Mouse (Mus musculus) heart, embryonic 16.5 days (tissue): ENCODE data around the gene C1ra. TPM values are rescaled to one million over a fixed set of nuclear protein-coding genes. Genes with fewer than 3 reads are reported as not detected.
"Not testable (repeated sequence)": the region's sequence is repeated elsewhere in the genome, so short reads cannot be mapped to it uniquely, and the experiment has no call there.

Experiments
- ATAC-seq: fragments of 200-750 bp; cut with Nextera tagmentation; replicated peaks from 2 replicates; pipeline ENCODE4 v1.8.0; 2017; ENCODE audit warnings: moderate number of reproducible peaks; ENCODE audit not compliant: insufficient read depth, low FRiP score; ENCODE audit errors: extremely low read depth
- H3K27ac ChIP-seq: fragments of 300-500 bp; sonication (generic); 2 replicates; pipeline ENCODE4 v1.5.1; 2014; ENCODE audit warnings: mild to moderate bottlenecking, low read length, control low read depth, moderate library complexity
- H3K27me3 ChIP-seq: fragments of 300-500 bp; sonication (generic); 2 replicates; pipeline ENCODE4 v1.6.1; 2014; ENCODE audit warnings: low read length, mixed read lengths; ENCODE audit not compliant: control insufficient read depth, insufficient read depth
- H3K36me3 ChIP-seq: fragments of 300-500 bp; sonication (generic); 2 replicates; pipeline ENCODE4 v1.6.1; 2014; ENCODE audit not compliant: control insufficient read depth, insufficient read depth
- H3K4me1 ChIP-seq: fragments of 300-500 bp; sonication (generic); 2 replicates; pipeline ENCODE4 v1.6.1; 2014; ENCODE audit warnings: low read length, mixed read lengths; ENCODE audit not compliant: control insufficient read depth, insufficient read depth
- H3K4me2 ChIP-seq: fragments of 300-500 bp; sonication (generic); 2 replicates; pipeline ENCODE4 v1.6.1; 2014; ENCODE audit warnings: low read depth, mild to moderate bottlenecking, control low read depth, low read length
- H3K4me3 ChIP-seq: fragments of 300-500 bp; sonication (generic); 2 replicates; pipeline ENCODE4 v1.5.1; 2014; ENCODE audit warnings: mild to moderate bottlenecking, control low read depth, low read length
- H3K9ac ChIP-seq: fragments of 300-500 bp; sonication (generic); 2 replicates; pipeline ENCODE4 v1.6.1; 2014; ENCODE audit warnings: low read length, control low read depth
- H3K9me3 ChIP-seq: fragments of 300-500 bp; sonication (generic); replicated peaks from 2 replicates; pipeline ENCODE4 v1.6.1; 2016; ENCODE audit warnings: low read length; ENCODE audit not compliant: control insufficient read depth
- WGBS: fragments of 180-500 bp; shearing (Covaris S2); extraction: QIAGEN DNeasy Blood & Tissue Kit; methylation state at CpG from one replicate; pipeline ENCODE4 v1.1.7; 2014; 5-methylcytosine and 5-hydroxymethylcytosine counted together
- polyA plus RNA-seq: library from polyadenylated mRNA; unstranded; fragments of >200 nt; fragmentation: Nextera tagmentation; extraction: Ambion mirVana; gene quantifications from 2 replicates; pipeline ENCODE4 v1.2.1, GENCODE M21; 2015

Gene C1ra
- polyA plus RNA-seq, 1 experiment from 2014 or later: 2.4 TPM

- 65% methylated on average over 5 of the region's 5 CpGs for WGBS
- H3K27ac ChIP-seq: no peak overlapping the region
- H3K36me3 ChIP-seq: no peaks in the 10 kb centered on the region
- no peaks in the 10 kb centered on the region for H3K9me3 ChIP-seq
- no peaks in the 10 kb centered on the region for H3K4me1 ChIP-seq
- no peak overlapping the region for H3K4me2 ChIP-seq
- H3K27me3 ChIP-seq: no peaks in the 10 kb centered on the region
- H3K4me3 ChIP-seq: no peak overlapping the region
- no peak for ATAC-seq
- no peak overlapping the region for H3K9ac ChIP-seq
Measured at GRCm38 (mm10) chr6:124493886-124494285, 18.3 kb upstream of the C1ra start.

DNA sequence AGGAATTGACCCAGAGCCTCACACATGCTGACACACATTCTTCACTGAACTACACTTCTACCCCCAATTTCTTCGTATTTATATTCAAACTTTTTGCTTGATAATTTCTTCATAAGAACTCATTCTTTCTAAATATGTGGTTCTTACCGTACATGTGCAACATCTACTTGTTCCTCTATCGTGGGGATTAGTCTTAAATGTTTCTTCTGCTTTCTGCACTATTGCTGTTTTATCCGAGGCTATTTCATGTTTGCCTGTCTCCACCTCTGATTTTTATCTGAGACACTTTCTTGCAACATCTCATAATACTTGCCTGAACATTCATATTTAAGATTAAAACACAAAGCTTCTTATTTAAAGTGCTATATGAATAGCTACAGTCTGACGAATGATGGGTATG, 16.2 kb upstream of the C1ra start:
- no peaks in the 10 kb centered on the region for H3K4me1 ChIP-seq
- ATAC-seq: no peak
- H3K27ac ChIP-seq: no peak overlapping the region
- no peak overlapping the region for H3K4me3 ChIP-seq
- no peak overlapping the region for H3K9ac ChIP-seq
- no peak overlapping the region for H3K4me2 ChIP-seq
- H3K27me3 ChIP-seq: no peaks in the 10 kb centered on the region
- no peaks in the 10 kb centered on the region for H3K9me3 ChIP-seq
- H3K36me3 ChIP-seq: no peaks in the 10 kb centered on the region
- 82% methylated on average over 5 of the region's 5 CpGs for WGBS

GRCm38 (mm10) chr6:124499914-124500566, 12.2 kb upstream of the C1ra start:
- H3K4me2 ChIP-seq: no peak overlapping the region
- ATAC-seq: no peak
- 41% methylated on average over 10 of the region's 10 CpGs for WGBS

GRCm38 (mm10) chr6:124501473-124501872, 10.7 kb upstream of the C1ra start:
- WGBS: 72% methylated on average over 4 of the region's 4 CpGs
- Histone ChIP-seq H3K4me1 (no peaks in the 10 kb centered on the region), H3K4me2 (no peak overlapping the region), H3K27me3 (no peaks in the 10 kb centered on the region), H3K4me3 (no peak overlapping the region), H3K9me3 (no peaks in the 10 kb centered on the region), H3K36me3 (no peaks in the 10 kb centered on the region), H3K9ac (no peak overlapping the region), H3K27ac (no peak overlapping the region)
- no peak for ATAC-seq

More at GRCm38 (mm10) chr6:124499914-124500566, 12.2 kb upstream of the C1ra start:
- H3K27ac ChIP-seq: no peak overlapping the region
- no peak overlapping the region for H3K9ac ChIP-seq
- H3K36me3 ChIP-seq: no peaks in the 10 kb centered on the region
- no peaks in the 10 kb centered on the region for H3K4me1 ChIP-seq
- H3K9me3 ChIP-seq: no peaks in the 10 kb centered on the region
- no peak overlapping the region for H3K4me3 ChIP-seq
- no peaks in the 10 kb centered on the region for H3K27me3 ChIP-seq

GRCm38 (mm10) chr6:124502021-124502420, 10.2 kb upstream of the C1ra start:
- WGBS: 70% methylated on average over 5 of the region's 5 CpGs
- Histone ChIP-seq H3K4me1 (no peaks in the 10 kb centered on the region), H3K27me3 (no peaks in the 10 kb centered on the region), H3K9me3 (no peaks in the 10 kb centered on the region), H3K4me3 (no peak overlapping the region), H3K36me3 (no peaks in the 10 kb centered on the region), H3K9ac (no peak overlapping the region), H3K4me2 (no peak overlapping the region), H3K27ac (no peak overlapping the region)
- ATAC-seq: no peak

GRCm38 (mm10) chr6:124505028-124505427, 7.2 kb upstream of the C1ra start:
- no peaks in the 10 kb centered on the region for H3K4me1 ChIP-seq
- no peak overlapping the region for H3K4me2 ChIP-seq
- no peaks in the 10 kb centered on the region for H3K36me3 ChIP-seq
- H3K4me3 ChIP-seq: no peak overlapping the region
- 67% methylated on average over 4 of the region's 4 CpGs for WGBS
- no peak overlapping the region for H3K9ac ChIP-seq
- no peak for ATAC-seq
- H3K27ac ChIP-seq: no peak overlapping the region
- no peaks in the 10 kb centered on the region for H3K9me3 ChIP-seq
- no peaks in the 10 kb centered on the region for H3K27me3 ChIP-seq

- Histone ChIP-seq H3K9ac (no peak overlapping the region), H3K4me2 (no peak overlapping the region), H3K4me3 (no peak overlapping the region), H3K4me1 (no peaks in the 10 kb centered on the region), H3K36me3 (no peaks in the 10 kb centered on the region), H3K9me3 (no peaks in the 10 kb centered on the region), H3K27me3 (no peaks in the 10 kb centered on the region), H3K27ac (no peak overlapping the region)
- ATAC-seq: no peak
- WGBS: 74% methylated on average over 6 of the region's 6 CpGs
Measured at GRCm38 (mm10) chr6:124506991-124507390, 5.2 kb upstream of the C1ra start.

GRCm38 (mm10) chr6:124508292-124508691, 3.9 kb upstream of the C1ra start:
- Histone ChIP-seq H3K9me3 (no peaks in the 10 kb centered on the region), H3K36me3 (no peaks in the 10 kb centered on the region), H3K4me1 (no peaks in the 10 kb centered on the region), H3K4me2 (no peak overlapping the region), H3K9ac (no peak overlapping the region), H3K27me3 (no peaks in the 10 kb centered on the region), H3K27ac (no peak overlapping the region), H3K4me3 (no peak overlapping the region)
- ATAC-seq: no peak
- WGBS: 66% methylated on average over 10 of the region's 10 CpGs

GRCm38 (mm10) chr6:124509192-124509591, 3.0 kb upstream of the C1ra start:
- H3K9me3 ChIP-seq, H3K27ac ChIP-seq, H3K27me3 ChIP-seq, H3K9ac ChIP-seq, H3K4me1 ChIP-seq, H3K4me3 ChIP-seq, H3K36me3 ChIP-seq, H3K4me2 ChIP-seq, ATAC-seq: not testable (repeated sequence)
- WGBS: 86% methylated on average over 5 of the region's 5 CpGs
